Mouse (Mus musculus) ES-Bruce4 (cell line): ENCODE measurements at regions not wholly inside any gene's neighbourhood (a gene's known extent, or its start where the extent isn't known, plus 50 kb on each side); places are given as distances from the start of the nearest gene placed in this dataset.

Experiments used
- H3K27ac ChIP-seq: 2 replicates; pipeline ENCODE4 v1.5.1; 2012; ENCODE audit warnings: low read length, inconsistent platforms; ENCODE audit not compliant: insufficient read depth
- H3K27me3 ChIP-seq: 2 replicates; pipeline ENCODE4 v1.6.1; 2012; ENCODE audit warnings: mild to moderate bottlenecking, low read length, inconsistent platforms; ENCODE audit not compliant: control insufficient read depth, poor library complexity, insufficient read depth, severe bottlenecking
- H3K36me3 ChIP-seq: 2 replicates; pipeline ENCODE4 v1.6.1; 2012; ENCODE audit warnings: inconsistent platforms, mild to moderate bottlenecking, low read length, moderate library complexity; ENCODE audit not compliant: control insufficient read depth, poor library complexity, insufficient read depth, severe bottlenecking
- H3K4me1 ChIP-seq: one replicate; pipeline ENCODE4 v1.8.1; 2011; ENCODE audit warnings: low read length; ENCODE audit not compliant: control insufficient read depth, insufficient read depth
- H3K4me3 ChIP-seq: 2 replicates; pipeline ENCODE4 v1.5.1; 2011; ENCODE audit warnings: low read depth, mild to moderate bottlenecking, low read length
- H3K9ac ChIP-seq: 2 replicates; pipeline ENCODE4 v1.6.1; 2012; ENCODE audit warnings: low read depth, mild to moderate bottlenecking, inconsistent platforms; ENCODE audit not compliant: poor library complexity, severe bottlenecking
- H3K9me3 ChIP-seq: replicated peaks from 2 replicates; pipeline ENCODE4 v1.6.1; 2012; ENCODE audit warnings: mild to moderate bottlenecking, low read length, inconsistent platforms; ENCODE audit not compliant: control insufficient read depth, poor library complexity, insufficient read depth, severe bottlenecking
- CTCF ChIP-seq: IDR thresholded peaks from one replicate; pipeline ENCODE4 v1.8.1; 2011; ENCODE audit warnings: low read depth, low read length
- EP300 ChIP-seq: IDR thresholded peaks from 2 replicates; pipeline ENCODE4 v1.6.1; 2011; ENCODE audit warnings: low read depth, low read length; ENCODE audit not compliant: insufficient read depth
- POLR2A ChIP-seq: IDR thresholded peaks from one replicate; pipeline ENCODE4 v1.8.1; 2011; ENCODE audit warnings: low read length; ENCODE audit not compliant: insufficient read depth

GRCm38 (mm10) chr6:121531825-121532389 lies 58.4 kb upstream of the Iqsec3 start:
- no peaks in the 10 kb centered on the region for H3K27me3 ChIP-seq
- no peak overlapping the region for H3K27ac ChIP-seq
- no peaks in the 10 kb centered on the region for H3K36me3 ChIP-seq
- no peak overlapping the region for H3K4me3 ChIP-seq
- no peak overlapping the region for H3K9ac ChIP-seq
- no peaks in the 10 kb centered on the region for H3K9me3 ChIP-seq
- TF ChIP-seq EP300 = no peak
- no peak for TF ChIP-seq POLR2A
- no peak for TF ChIP-seq CTCF
- no peaks in the 10 kb centered on the region for H3K4me1 ChIP-seq

- Histone ChIP-seq H3K4me1 (no peaks in the 10 kb centered on the region), H3K27ac (no peak overlapping the region), H3K4me3 (no peak overlapping the region), H3K36me3 (no peaks in the 10 kb centered on the region), H3K9ac (no peak overlapping the region), H3K9me3 (no peaks in the 10 kb centered on the region), H3K27me3 (no peaks in the 10 kb centered on the region)
- TF ChIP-seq EP300 (no peak), POLR2A (no peak), CTCF (no peak)
Measured at GRCm38 (mm10) chr6:121527281-121527680, 53.8 kb upstream of the Iqsec3 start.

GRCm38 (mm10) chr6:121526121-121526520 lies 52.6 kb upstream of the Iqsec3 start:
- H3K4me1 ChIP-seq = no peaks in the 10 kb centered on the region
- H3K4me3 ChIP-seq = no peak overlapping the region
- no peaks in the 10 kb centered on the region for H3K9me3 ChIP-seq
- H3K9ac ChIP-seq = no peak overlapping the region
- H3K36me3 ChIP-seq = no peaks in the 10 kb centered on the region
- no peak for TF ChIP-seq EP300
- no peak for TF ChIP-seq POLR2A
- no peak for TF ChIP-seq CTCF
- H3K27me3 ChIP-seq = no peaks in the 10 kb centered on the region
- H3K27ac ChIP-seq = no peak overlapping the region

- no peaks in the 10 kb centered on the region for H3K4me1 ChIP-seq
- no peaks in the 10 kb centered on the region for H3K36me3 ChIP-seq
- H3K9ac ChIP-seq = no peak overlapping the region
- H3K9me3 ChIP-seq = no peaks in the 10 kb centered on the region
- no peak overlapping the region for H3K27ac ChIP-seq
- H3K27me3 ChIP-seq = no peaks in the 10 kb centered on the region
- TF ChIP-seq CTCF (no peak), EP300 (no peak), POLR2A (no peak)
- no peak overlapping the region for H3K4me3 ChIP-seq
Measured at GRCm38 (mm10) chr6:121524613-121524970, 51.1 kb upstream of the Iqsec3 start.

GRCm38 (mm10) chr6:121523882-121524612 lies 50.6 kb upstream of the Iqsec3 start:
- Histone ChIP-seq H3K36me3 (no peaks in the 10 kb centered on the region), H3K9ac (no peak overlapping the region), H3K4me1 (no peaks in the 10 kb centered on the region), H3K4me3 (no peak overlapping the region), H3K27me3 (no peaks in the 10 kb centered on the region), H3K9me3 (no peaks in the 10 kb centered on the region), H3K27ac (no peak overlapping the region)
- TF ChIP-seq EP300 = no peak
- TF ChIP-seq CTCF = no peak
- no peak for TF ChIP-seq POLR2A
